ENCODE assay signal across 24 mouse cellular contexts in the genomic region with DNA sequence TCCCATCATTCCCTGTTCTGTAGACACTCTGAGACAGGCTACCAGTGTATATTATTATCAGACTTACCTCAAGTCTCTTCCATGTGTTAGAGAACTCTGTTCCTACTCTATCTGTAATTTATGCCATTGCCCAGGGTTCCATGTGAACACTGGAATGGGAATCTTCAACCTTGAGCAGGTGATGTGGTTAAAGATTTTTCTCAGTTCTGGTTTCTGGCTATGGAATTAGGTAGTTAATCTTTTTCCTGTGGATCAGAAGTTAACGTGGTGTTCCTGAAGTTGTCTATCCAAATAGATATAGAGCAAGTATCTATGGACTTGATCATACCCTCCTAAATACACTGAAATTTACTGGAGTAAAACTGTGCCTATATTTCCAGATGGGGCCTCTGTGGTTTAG.
DNase-seq lines count a peak whose midpoint lies in the region; ATAC-seq and TF ChIP-seq lines count a peak whose summit lies in the region.
"Had no signal": no experiment of that assay in that cellular context is flagged by ENCODE, and none has a peak within 500 bp of the region (broad histone marks: within the 10 kb centered on the region; RNA-seq: fewer than 3 reads in every experiment).

No protein-coding gene starts in this region.

- no peak for ATAC-seq in heart, embryonic 11.5 days (replicated peaks; ENCODE audit: insufficient number of reproducible peaks, low FRiP score, low TSS enrichment)
- no peak for ATAC-seq in kidney, embryonic 16.5 days (ENCODE audit: low FRiP score, low TSS enrichment)
- ATAC-seq: activated CD4-positive, CD25-positive, alpha-beta regulatory T cell, adult 4 months; CD4-positive, CD25-positive, alpha-beta regulatory T cell, adult 4 months; forebrain, embryonic 13.5 days; forebrain, embryonic 15.5 days; Patski had no signal

- no peak overlapping the region for H3K4me3 ChIP-seq in heart, embryonic 11.5 days (ENCODE audit: low read depth, low read length)
- no peak overlapping the region for H3K4me3 ChIP-seq in kidney, adult 2 months (ENCODE audit: insufficient read depth, low read depth, low read length)
- H3K4me3 ChIP-seq in kidney, embryonic 16.5 days (ENCODE audit: low read length) = no peak overlapping the region
- H3K4me3 ChIP-seq: embryonic facial prominence, embryonic 10.5 days; embryonic facial prominence, embryonic 12.5 days; forebrain, embryonic 13.5 days; forebrain, embryonic 15.5 days had no signal

- DNase-seq in heart, adult 11 months = no peak
- DNase-seq in kidney, adult 2 months = peak; percentile 56
- peak; percentile 57 for DNase-seq in kidney, adult 9 months
- DNase-seq in kidney, adult 18-20 months = no peak
- DNase-seq: adrenal gland, adult 8-10 months; adrenal gland, postnatal 14 days; adrenal gland, postnatal 36 days; B cell, adult 2 months; cerebellum, adult 11-12 months; cerebellum, adult 2 months; cerebellum, adult 9-10 months; cerebellum, postnatal 10 days; cerebellum, postnatal 25 days had no signal

- no peaks in the 10 kb centered on the region for H3K9me3 ChIP-seq in heart, embryonic 11.5 days (replicated peaks; ENCODE audit: control insufficient read depth, low read length)
- H3K9me3 ChIP-seq in kidney, embryonic 16.5 days (ENCODE audit: low read length) = no peaks in the 10 kb centered on the region
- H3K9me3 ChIP-seq: embryonic facial prominence, embryonic 10.5 days; embryonic facial prominence, embryonic 12.5 days; forebrain, embryonic 13.5 days; forebrain, embryonic 15.5 days had no signal

- no peak overlapping the region for H3K9ac ChIP-seq in heart, embryonic 11.5 days (ENCODE audit: low read depth, low read length)
- no peak overlapping the region for H3K9ac ChIP-seq in kidney, embryonic 16.5 days (replicated peaks; ENCODE audit: low read length)
- H3K9ac ChIP-seq: embryonic facial prominence, embryonic 12.5 days; forebrain, embryonic 13.5 days; forebrain, embryonic 15.5 days had no signal

- WGBS in heart, embryonic 11.5 days (ENCODE audit: insufficient replicate concordance) = 83% methylated on average over 1 of the region's 1 CpGs
- 44% methylated on average over 1 of the region's 1 CpGs for WGBS in kidney, adult 2 months
- 70% methylated on average over 1 of the region's 1 CpGs for WGBS in kidney, embryonic 16.5 days

- H3K4me2 ChIP-seq in heart, embryonic 11.5 days = no peak overlapping the region
- H3K4me2 ChIP-seq in kidney, embryonic 16.5 days (replicated peaks; ENCODE audit: low read depth, low read length) = no peak overlapping the region
- H3K4me2 ChIP-seq: embryonic facial prominence, embryonic 12.5 days; forebrain, embryonic 13.5 days; forebrain, embryonic 15.5 days had no signal

- no peaks in the 10 kb centered on the region for H3K4me1 ChIP-seq in heart, embryonic 11.5 days (ENCODE audit: control insufficient read depth, insufficient read depth, low read length)
- peaks cover 3% of the 10 kb centered on the region; the same call in 1 of the 2 replicates for H3K4me1 ChIP-seq in kidney, adult 2 months (ENCODE audit: control insufficient read depth, insufficient read depth, low read length)
- no peaks in the 10 kb centered on the region for H3K4me1 ChIP-seq in kidney, embryonic 16.5 days (ENCODE audit: insufficient read depth, low read length)
- H3K4me1 ChIP-seq: embryonic facial prominence, embryonic 10.5 days; embryonic facial prominence, embryonic 12.5 days; forebrain, embryonic 13.5 days; forebrain, embryonic 15.5 days had no signal

- H3K36me3 ChIP-seq in heart, embryonic 11.5 days (ENCODE audit: control insufficient read depth, insufficient read depth, low read length) = no peaks in the 10 kb centered on the region
- no peaks in the 10 kb centered on the region for H3K36me3 ChIP-seq in kidney, adult 2 months (ENCODE audit: control insufficient read depth, insufficient read depth, low read length)
- H3K36me3 ChIP-seq in kidney, embryonic 16.5 days (ENCODE audit: insufficient read depth, low read length) = no peaks in the 10 kb centered on the region
- H3K36me3 ChIP-seq: embryonic facial prominence, embryonic 10.5 days; embryonic facial prominence, embryonic 12.5 days; forebrain, embryonic 15.5 days; G1E had no signal

- TF ChIP-seq CTCF in kidney, adult 2 months (conservative IDR thresholded peaks at IDR 0.05; ENCODE audit: insufficient read depth, insufficient read length, low read depth, low read length) = no peak

- H3K27ac ChIP-seq in heart, embryonic 11.5 days (ENCODE audit: low read depth, low read length) = 0 out of 2 replicates have a peak overlapping the region, but pooled peaks have one; percentile 10
- H3K27ac ChIP-seq in kidney, adult 2 months (ENCODE audit: insufficient read depth, low read depth, low read length) = no peak overlapping the region
- no peak overlapping the region for H3K27ac ChIP-seq in kidney, embryonic 16.5 days (ENCODE audit: low read length)
- H3K27ac ChIP-seq: embryonic facial prominence, embryonic 10.5 days; embryonic facial prominence, embryonic 12.5 days; forebrain, embryonic 13.5 days; forebrain, embryonic 15.5 days had no signal

- H3K27me3 ChIP-seq in heart, embryonic 11.5 days (ENCODE audit: control insufficient read depth, insufficient read depth, low read length) = no peaks in the 10 kb centered on the region
- H3K27me3 ChIP-seq in kidney, adult 2 months (replicated peaks; ENCODE audit: control insufficient read depth, insufficient read depth, low read length) = no peaks in the 10 kb centered on the region
- H3K27me3 ChIP-seq in kidney, embryonic 16.5 days (ENCODE audit: insufficient read depth, low read length) = no peaks in the 10 kb centered on the region
- H3K27me3 ChIP-seq: CH12.LX; embryonic facial prominence, embryonic 12.5 days; forebrain, embryonic 13.5 days; forebrain, embryonic 15.5 days; Patski had no signal

- TF ChIP-seq POLR2A in kidney, adult 2 months (IDR thresholded peaks at IDR 0.05; ENCODE audit: low read depth, low read length) = no peak

Comparison
In these comparisons a context has a peak if more than half of its experiments do, and no peak if none do; other contexts are left out.
1. DNase-seq: peak in kidney, adult 2 months (single experiment) and kidney, adult 9 months (single experiment); none in heart, adult 11 months (single experiment) and kidney, adult 18-20 months (single experiment).